Comparison of ENCODE assay signal across 12 mouse cellular contexts in the genomic region with DNA sequence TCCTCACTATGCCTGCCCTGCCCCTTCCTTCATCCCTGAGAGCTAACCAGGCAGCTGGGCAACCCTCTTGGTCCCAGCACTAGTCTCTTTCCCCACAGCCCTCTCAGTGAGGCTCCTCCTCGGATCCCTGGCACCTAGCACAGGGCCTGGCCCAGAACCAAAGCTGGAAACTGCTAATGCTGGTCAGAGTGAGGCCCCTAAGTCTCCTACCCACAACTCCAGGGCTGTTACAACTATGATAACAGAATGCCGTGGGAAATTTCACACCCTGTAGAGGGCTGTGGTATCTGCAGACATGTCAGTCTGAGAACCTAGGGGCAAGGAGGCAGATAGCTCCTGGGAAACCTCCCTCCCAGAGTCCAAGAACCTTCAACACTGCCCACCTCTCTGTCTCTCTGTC. TPM values are rescaled to one million over a fixed set of nuclear protein-coding genes. Genes with fewer than 3 reads are reported as not detected.
DNase-seq lines count a peak whose midpoint lies in the region; ATAC-seq and TF ChIP-seq lines count a peak whose summit lies in the region.
"Had no signal": no experiment of that assay in that cellular context is flagged by ENCODE, and none has a peak within 500 bp of the region (broad histone marks: within the 10 kb centered on the region; RNA-seq: fewer than 3 reads in every experiment).

No protein-coding gene starts in this region.

- H3K4me3 ChIP-seq in heart, embryonic 14.5 days (ENCODE audit: control insufficient read depth in 1 of 2, insufficient read depth in 1 of 2, low read depth in 1 of 2, low read length in 2 of 2), result no peak overlapping the region
- H3K4me3 ChIP-seq in neural tube, embryonic 14.5 days (ENCODE audit: low read depth, low read length), result no peak overlapping the region
- H3K4me3 ChIP-seq in left cerebral cortex, adult 2 months, result no peak overlapping the region
- H3K4me3 ChIP-seq: limb, embryonic 15.5 days; myocyte had no signal

- H3K4me1 ChIP-seq in heart, embryonic 14.5 days (ENCODE audit: control insufficient read depth in 2 of 2, insufficient read depth in 2 of 2, low read length in 2 of 2), result peaks cover 16 to 21% of the 10 kb centered on the region in 2 experiments
- no peaks in the 10 kb centered on the region for H3K4me1 ChIP-seq in neural tube, embryonic 14.5 days (ENCODE audit: control insufficient read depth, insufficient read depth, low read length)

- peak overlapping the region; percentile 21; the same call in 1 of the 2 replicates for H3K9ac ChIP-seq in heart, embryonic 14.5 days (ENCODE audit: low read length)
- no peak overlapping the region for H3K9ac ChIP-seq in neural tube, embryonic 14.5 days (replicated peaks; ENCODE audit: low read depth, low read length)
- H3K9ac ChIP-seq: limb, embryonic 15.5 days had no signal

- WGBS in heart, embryonic 14.5 days, result 2% methylated on average over 2 of the region's 2 CpGs
- WGBS in neural tube, embryonic 14.5 days, result 44% methylated on average over 2 of the region's 2 CpGs

- intact Hi-C loops in left cerebral cortex, adult 2 months (cut with DNase I), result no loop called here

- ATAC-seq in heart, embryonic 14.5 days (ENCODE audit: insufficient number of reproducible peaks, insufficient read depth, low FRiP score, low read depth), result 0 out of 2 replicates have a peak, but pooled peaks have one; percentile 19
- no peak for ATAC-seq in neural tube, embryonic 14.5 days (ENCODE audit: low read depth)
- ATAC-seq: inflammation-experienced regulatory T-cells, adult 6 months had no signal

- peak; percentile 61 for DNase-seq in adrenal gland, postnatal 14 days
- no peak for DNase-seq in adrenal gland, adult 2 months
- DNase-seq in heart, adult 18-20 months, result no peak
- DNase-seq in neural tube, embryonic 10.5 days (ENCODE audit: extremely low spot score, low spot score), result no peak
- DNase-seq in T-cell, adult 2 months (ENCODE audit: low spot score), result no peak
- no peak for DNase-seq in left cerebral cortex, adult 2 months (ENCODE audit: extremely low spot score in 1 of 2, low spot score in 2 of 2)
- DNase-seq: layer of hippocampus, postnatal 36 days had no signal

- no peaks in the 10 kb centered on the region for H3K9me3 ChIP-seq in heart, embryonic 14.5 days (ENCODE audit: control insufficient read depth, low read length)
- H3K9me3 ChIP-seq in neural tube, embryonic 14.5 days (ENCODE audit: control insufficient read depth, low read length), result no peaks in the 10 kb centered on the region
- H3K9me3 ChIP-seq: limb, embryonic 15.5 days had no signal

- no peak for TF ChIP-seq CTCF in left cerebral cortex, adult 2 months (IDR thresholded peaks at IDR 0.05)

- no peak overlapping the region for H3K4me2 ChIP-seq in heart, embryonic 14.5 days (ENCODE audit: low read length)
- H3K4me2 ChIP-seq in neural tube, embryonic 14.5 days (ENCODE audit: low read depth, low read length), result no peak overlapping the region
- H3K4me2 ChIP-seq: limb, embryonic 15.5 days had no signal

- no peaks in the 10 kb centered on the region for H3K27me3 ChIP-seq in heart, embryonic 14.5 days (ENCODE audit: control insufficient read depth, insufficient read depth, low read length)
- no peaks in the 10 kb centered on the region for H3K27me3 ChIP-seq in neural tube, embryonic 14.5 days (ENCODE audit: control insufficient read depth, insufficient read depth, low read length)
- H3K27me3 ChIP-seq: limb, embryonic 15.5 days had no signal

- H3K27ac ChIP-seq in heart, embryonic 14.5 days (replicated peaks in 1 of 2; ENCODE audit: control insufficient read depth in 1 of 2, insufficient read depth in 1 of 2, low read depth in 2 of 2, low read length in 2 of 2), result peak overlapping the region; percentile 53 to 73
- H3K27ac ChIP-seq in neural tube, embryonic 14.5 days (ENCODE audit: low read depth, low read length), result peak overlapping the region; percentile 44; the same call in 1 of the 2 replicates
- no peak overlapping the region for H3K27ac ChIP-seq in left cerebral cortex, adult 2 months
- H3K27ac ChIP-seq: limb, embryonic 15.5 days had no signal

- no peaks in the 10 kb centered on the region for H3K36me3 ChIP-seq in heart, embryonic 14.5 days (ENCODE audit: control insufficient read depth, insufficient read depth, low read length)
- H3K36me3 ChIP-seq in neural tube, embryonic 14.5 days (ENCODE audit: control insufficient read depth, insufficient read depth, low read length), result no peaks in the 10 kb centered on the region
- H3K36me3 ChIP-seq: limb, embryonic 15.5 days had no signal

RNA-seq across cellular contexts. Expression of a gene that starts 4.7 kb away (rescaled TPM):
- 2.1 and 2.4 TPM in 2 replicates for total RNA-seq in adrenal gland, postnatal 14 days (2021)
- total RNA-seq in adrenal gland, adult 2 months (2021), result 1 to 10 TPM in 1 of 2 experiments, under 1 TPM in 1; 0.17 to 5.7 TPM
- polyA plus RNA-seq in adrenal gland, adult 2 months (2012; rRNA removed), result 3.3 and 10.3 TPM in 2 replicates
- 0.09 TPM in 2 replicates for polyA plus RNA-seq in heart, embryonic 14.5 days (2014; fragmentation: Nextera tagmentation; extraction: Ambion mirVana)
- total RNA-seq in heart, adult 18-20 months (2021), result not detected
- polyA plus RNA-seq in neural tube, embryonic 14.5 days (2014; fragmentation: Nextera tagmentation; extraction: Ambion mirVana), result 0.32 and 0.40 TPM in 2 replicates
- under 1 TPM; 0.77 to 0.89 TPM for total RNA-seq in left cerebral cortex, adult 2 months (2021)
- polyA plus RNA-seq: inflammation-experienced regulatory T-cells, adult 6 months had no signal

RNA-seq across cellular contexts. Expression of a gene that starts 21.3 kb away (rescaled TPM):
- total RNA-seq in adrenal gland, postnatal 14 days (2021), result 58.6 and 86.2 TPM in 2 replicates
- total RNA-seq in adrenal gland, adult 2 months (2021), result 100 to 1,000 TPM; 140 to 146 TPM
- polyA plus RNA-seq in adrenal gland, adult 2 months (2012; rRNA removed), result 136 and 180 TPM in 2 replicates
- 5.3 and 7.6 TPM in 2 replicates for polyA plus RNA-seq in heart, embryonic 14.5 days (2014; fragmentation: Nextera tagmentation; extraction: Ambion mirVana)
- 1 to 10 TPM; 3.9 to 5.2 TPM for total RNA-seq in heart, adult 18-20 months (2021)
- polyA plus RNA-seq in neural tube, embryonic 14.5 days (2014; fragmentation: Nextera tagmentation; extraction: Ambion mirVana), result 22.1 and 24.2 TPM in 2 replicates
- 10 to 100 TPM; 12.7 to 15.1 TPM for total RNA-seq in left cerebral cortex, adult 2 months (2021)

RNA-seq across cellular contexts. Expression of a gene that starts 37.5 kb away (rescaled TPM):
- 6.2 and 9.8 TPM in 2 replicates for total RNA-seq in adrenal gland, postnatal 14 days (2021)
- 1 to 10 TPM; 4.1 to 6.1 TPM for total RNA-seq in adrenal gland, adult 2 months (2021)
- 8.4 and 11.2 TPM in 2 replicates for polyA plus RNA-seq in adrenal gland, adult 2 months (2012; rRNA removed)
- 1.8 and 2.5 TPM in 2 replicates for polyA plus RNA-seq in heart, embryonic 14.5 days (2014; fragmentation: Nextera tagmentation; extraction: Ambion mirVana)
- 1 to 10 TPM; 1.4 to 3.0 TPM for total RNA-seq in heart, adult 18-20 months (2021)
- 13.7 and 17.0 TPM in 2 replicates for polyA plus RNA-seq in neural tube, embryonic 14.5 days (2014; fragmentation: Nextera tagmentation; extraction: Ambion mirVana)
- 10 to 100 TPM; 30.8 to 36.1 TPM for total RNA-seq in left cerebral cortex, adult 2 months (2021)

RNA-seq across cellular contexts. Expression of a gene that starts 58.7 kb away (rescaled TPM):
- total RNA-seq in adrenal gland, postnatal 14 days (2021), result 5.6 and 8.5 TPM in 2 replicates
- total RNA-seq in adrenal gland, adult 2 months (2021), result under 1 TPM in 1 of 2 experiments, not detected in 1; 0.78 TPM
- 0.19 and 0.20 TPM in 2 replicates for polyA plus RNA-seq in adrenal gland, adult 2 months (2012; rRNA removed)
- polyA plus RNA-seq in heart, embryonic 14.5 days (2014; fragmentation: Nextera tagmentation; extraction: Ambion mirVana), result 0.11 and 0.19 TPM in 2 replicates
- total RNA-seq in heart, adult 18-20 months (2021), result not detected
- 0.40 and 0.63 TPM in 2 replicates for polyA plus RNA-seq in neural tube, embryonic 14.5 days (2014; fragmentation: Nextera tagmentation; extraction: Ambion mirVana)
- total RNA-seq in left cerebral cortex, adult 2 months (2021), result under 1 TPM in 1 of 2 experiments, not detected in 1; 0.14 TPM
- polyA plus RNA-seq: limb, embryonic 15.5 days had no signal
